Mouse (Mus musculus) urinary bladder, adult 18-20 months (tissue): Measurements from ENCODE around the gene Ctla4.

Experiments
- DNase-seq, 2 experiments: peaks; one replicate each; pipeline ENCODE4 v3.0.0; 2022; ENCODE audit warnings: low spot score in 2 of 2, mixed read lengths in 2 of 2

Gene Ctla4

DNA sequence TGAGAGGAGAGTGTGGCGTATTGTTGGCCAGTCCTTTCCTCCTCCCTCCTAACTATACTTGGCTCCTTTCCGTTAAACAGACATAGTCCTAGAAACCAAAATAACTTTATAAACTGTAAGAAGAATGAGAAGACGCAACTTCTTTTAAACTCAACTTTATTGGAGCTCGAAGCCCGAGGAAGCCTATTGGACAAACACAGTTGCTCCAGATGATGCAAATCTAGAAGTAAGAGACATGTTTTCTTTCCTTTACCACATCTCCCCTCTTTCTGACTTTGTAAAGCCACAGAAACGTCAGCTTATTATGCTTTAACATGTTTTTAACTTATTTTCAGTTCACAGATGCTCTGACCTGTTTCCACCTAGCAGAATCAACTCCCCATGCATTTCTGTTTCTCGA lies at the start of gene Ctla4:
Ctla4 (plus strand) TSS at position 20 of the 400 bp plus-strand sequence.
- no peak for DNase-seq

DNA sequence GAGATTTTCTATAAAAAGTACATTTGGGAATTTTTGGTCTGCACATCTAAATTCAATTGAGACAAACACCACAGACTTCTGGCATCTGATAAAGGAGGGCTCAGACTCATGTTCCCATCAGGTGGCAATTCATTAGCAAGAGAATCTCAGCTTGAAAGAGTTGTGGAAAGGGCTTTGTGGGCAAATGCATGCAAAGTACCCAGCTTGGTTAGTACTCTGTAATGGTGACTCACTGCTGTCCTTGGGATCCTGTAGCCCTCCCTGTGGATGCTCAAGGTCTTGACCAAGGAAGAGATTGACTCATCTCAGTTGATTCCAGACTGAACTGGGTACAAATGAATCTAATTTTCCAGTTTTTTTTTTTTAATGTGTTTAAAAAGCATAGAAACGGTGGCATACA lies 47.6 kb upstream of the Ctla4 start:
- no peak for DNase-seq

DNA sequence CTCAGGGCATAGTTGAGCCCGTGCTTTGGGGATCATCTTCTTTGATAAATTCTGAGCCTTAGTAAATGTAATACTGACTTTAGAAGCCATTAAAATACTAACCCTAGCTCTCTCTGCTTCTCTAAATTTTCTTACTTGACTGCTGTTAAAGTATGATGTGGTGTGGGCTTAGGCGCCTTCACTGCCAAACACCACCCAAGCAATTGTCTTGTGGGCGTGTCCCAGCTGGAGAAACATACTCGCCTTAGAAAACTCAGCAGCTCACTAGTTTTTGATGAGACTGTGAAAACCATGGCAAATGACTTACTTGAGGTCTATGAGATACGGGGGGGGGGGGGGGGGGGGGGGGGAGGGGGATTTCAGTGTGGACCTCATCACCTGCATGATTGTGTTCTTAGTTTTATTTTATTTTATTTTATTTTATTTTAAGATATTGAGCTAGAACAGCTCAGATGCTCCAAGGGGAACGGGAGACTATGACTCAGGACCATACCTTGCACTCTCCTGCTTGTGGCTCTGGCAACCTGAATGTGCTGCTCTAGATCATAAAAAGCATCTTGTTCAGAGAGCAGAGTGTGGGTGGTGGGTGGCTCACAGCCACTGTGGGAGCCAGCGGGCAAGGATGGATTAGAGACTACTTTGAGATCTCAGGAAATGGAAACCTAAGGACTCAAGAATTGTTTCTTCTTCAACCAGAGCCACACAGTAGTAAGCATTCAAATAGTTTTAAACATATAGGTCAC lies 41.3 kb upstream of the Ctla4 start:
- DNase-seq, result no peak

- DNase-seq, result no peak
These were observed 40.1 kb upstream of the Ctla4 start for GRCm38 (mm10) chr1:60846616-60847275.

DNA sequence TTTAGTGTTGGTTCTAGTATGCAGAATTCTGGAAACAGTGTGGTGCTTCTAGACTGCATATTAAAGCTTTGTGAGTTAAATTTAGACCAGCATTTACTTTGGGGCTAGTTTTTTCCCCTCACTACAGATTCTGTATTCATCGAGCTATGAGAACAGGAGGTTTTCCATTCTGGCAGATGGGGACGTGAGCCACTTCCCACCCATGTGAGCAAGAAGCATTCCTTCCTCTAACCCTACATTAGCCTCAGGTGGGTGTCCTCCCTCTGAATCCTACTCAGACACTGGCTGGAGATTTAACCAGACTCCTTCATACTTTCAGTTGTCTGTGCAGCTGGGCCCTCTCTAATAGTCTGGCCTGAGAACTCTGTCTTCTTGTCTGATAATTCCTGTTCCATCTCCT lies 37.7 kb upstream of the Ctla4 start:
- no peak for DNase-seq

DNA sequence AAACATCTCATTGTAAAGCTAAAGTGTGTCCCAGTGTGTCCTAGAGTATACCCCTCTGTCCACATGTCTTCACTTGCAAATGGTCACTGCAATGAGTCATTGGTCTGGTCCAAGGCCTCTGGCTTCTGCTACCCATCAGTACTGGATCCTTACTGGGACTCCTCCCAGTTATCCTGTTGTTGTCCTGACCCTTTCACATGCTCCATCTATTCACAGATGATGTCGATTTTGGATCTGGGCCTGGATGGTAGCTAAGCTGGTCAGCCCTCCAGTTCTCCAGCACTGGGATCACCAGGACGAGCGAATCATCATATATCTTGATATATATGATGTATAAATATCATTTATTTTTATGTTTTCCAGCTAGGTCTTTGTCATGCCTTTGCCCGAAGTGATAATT lies 37.0 kb upstream of the Ctla4 start:
- no peak for DNase-seq

DNA sequence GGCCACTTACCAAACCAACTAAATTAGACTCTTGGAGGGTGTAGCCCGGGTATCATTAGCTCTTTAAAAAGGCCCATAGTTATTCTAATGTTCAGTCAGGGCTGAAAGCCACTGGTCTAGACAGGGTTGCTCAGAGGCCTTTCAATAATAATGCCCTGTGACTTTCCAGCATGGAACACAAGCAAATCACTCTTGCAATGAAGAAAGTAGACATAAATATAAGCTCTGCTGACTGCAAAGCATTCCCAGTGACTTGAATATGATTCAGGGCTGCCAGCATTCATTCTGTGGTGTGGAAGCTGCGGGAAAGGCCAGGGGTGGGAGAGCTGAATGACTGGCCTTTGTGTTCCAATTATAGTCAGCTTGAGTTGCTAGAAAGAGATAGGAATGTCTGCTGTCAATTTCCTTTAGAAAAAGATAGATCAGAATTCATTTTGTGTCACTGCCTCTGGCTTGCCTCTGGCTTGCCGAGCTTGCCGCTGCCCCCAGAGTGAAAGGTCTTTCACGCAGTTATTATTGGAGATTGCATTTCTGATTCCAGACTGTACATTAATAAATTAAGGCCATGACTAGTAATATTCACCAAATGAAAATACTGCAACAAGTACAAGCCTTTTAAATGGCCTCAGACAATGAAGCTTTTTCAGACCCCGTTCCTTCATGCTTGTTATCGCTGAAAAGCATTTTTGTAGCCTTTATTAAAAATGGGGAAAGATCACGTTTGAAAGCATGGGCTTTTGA lies 35.6 kb upstream of the Ctla4 start:
- no peak for DNase-seq

GRCm38 (mm10) chr1:60852075-60852769 lies 34.6 kb upstream of the Ctla4 start:
- no peak for DNase-seq

DNA sequence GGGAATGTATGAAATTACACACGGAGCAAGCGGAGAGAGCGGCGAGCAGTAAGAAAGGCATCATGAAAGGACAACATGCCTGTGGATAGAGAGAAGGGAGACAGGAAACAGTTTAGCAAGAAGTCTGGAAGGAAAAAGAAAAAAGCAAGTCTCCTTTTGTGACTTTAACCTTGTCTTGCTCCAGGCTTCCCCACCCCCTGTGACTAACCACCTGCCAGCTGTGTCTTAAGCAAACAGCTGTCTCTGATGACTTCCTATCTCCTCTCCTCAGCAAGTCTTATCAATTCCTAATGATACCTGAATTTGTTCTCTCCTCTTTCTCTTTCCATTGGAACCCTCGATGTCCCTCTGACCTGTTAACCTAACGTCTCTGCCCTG lies 34.0 kb upstream of the Ctla4 start:
- DNase-seq, result no peak

DNA sequence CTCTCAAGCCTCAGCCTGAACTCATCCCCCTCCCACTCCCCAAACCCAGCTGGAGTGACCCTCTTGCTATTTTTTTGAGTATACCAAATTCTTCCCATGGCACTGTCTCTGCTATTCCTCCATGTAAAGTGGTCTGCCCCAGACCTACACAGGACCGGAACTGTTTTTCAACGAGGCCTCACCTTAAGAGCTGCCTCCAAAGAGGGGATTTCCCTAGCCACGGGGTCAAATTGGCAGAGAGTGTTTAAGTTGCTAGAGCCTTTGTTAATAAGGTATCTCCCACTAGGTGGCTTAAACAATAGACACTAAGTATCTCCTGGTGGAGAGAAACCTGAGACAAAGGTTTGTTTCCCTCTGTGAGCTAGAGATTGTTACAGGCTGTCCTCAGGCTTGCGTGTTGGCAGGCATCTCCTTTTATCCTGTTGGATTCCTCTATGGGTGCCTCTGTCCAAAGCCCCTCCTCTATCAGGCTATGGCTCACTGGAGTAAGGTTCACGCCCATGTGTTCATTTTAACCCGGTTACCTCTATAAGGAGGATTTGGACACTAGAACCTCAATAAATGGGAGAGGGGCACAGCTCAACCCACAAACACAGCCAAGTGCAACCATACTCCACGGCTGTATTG lies 33.4 kb upstream of the Ctla4 start:
- DNase-seq, result no peak

DNA sequence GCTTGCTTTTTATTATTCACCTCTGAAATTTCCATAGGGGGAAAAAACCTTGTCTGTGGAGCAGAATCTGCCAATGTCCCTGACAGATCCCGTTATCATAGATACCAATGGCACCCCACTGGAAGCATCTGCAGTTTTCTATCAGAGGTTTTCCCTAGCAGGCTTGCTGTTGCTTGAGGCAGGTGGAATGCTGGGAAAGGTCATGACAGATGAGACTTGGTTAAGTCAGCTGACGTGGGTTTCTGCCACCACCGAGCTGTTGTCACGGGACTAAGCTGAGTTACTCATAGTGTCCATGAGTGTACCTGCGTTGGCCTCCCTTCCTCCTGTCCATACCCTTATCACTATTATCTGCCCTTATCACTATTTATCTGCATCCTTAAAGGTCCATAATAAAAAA lies 32.8 kb upstream of the Ctla4 start:
- DNase-seq, result no peak

DNA sequence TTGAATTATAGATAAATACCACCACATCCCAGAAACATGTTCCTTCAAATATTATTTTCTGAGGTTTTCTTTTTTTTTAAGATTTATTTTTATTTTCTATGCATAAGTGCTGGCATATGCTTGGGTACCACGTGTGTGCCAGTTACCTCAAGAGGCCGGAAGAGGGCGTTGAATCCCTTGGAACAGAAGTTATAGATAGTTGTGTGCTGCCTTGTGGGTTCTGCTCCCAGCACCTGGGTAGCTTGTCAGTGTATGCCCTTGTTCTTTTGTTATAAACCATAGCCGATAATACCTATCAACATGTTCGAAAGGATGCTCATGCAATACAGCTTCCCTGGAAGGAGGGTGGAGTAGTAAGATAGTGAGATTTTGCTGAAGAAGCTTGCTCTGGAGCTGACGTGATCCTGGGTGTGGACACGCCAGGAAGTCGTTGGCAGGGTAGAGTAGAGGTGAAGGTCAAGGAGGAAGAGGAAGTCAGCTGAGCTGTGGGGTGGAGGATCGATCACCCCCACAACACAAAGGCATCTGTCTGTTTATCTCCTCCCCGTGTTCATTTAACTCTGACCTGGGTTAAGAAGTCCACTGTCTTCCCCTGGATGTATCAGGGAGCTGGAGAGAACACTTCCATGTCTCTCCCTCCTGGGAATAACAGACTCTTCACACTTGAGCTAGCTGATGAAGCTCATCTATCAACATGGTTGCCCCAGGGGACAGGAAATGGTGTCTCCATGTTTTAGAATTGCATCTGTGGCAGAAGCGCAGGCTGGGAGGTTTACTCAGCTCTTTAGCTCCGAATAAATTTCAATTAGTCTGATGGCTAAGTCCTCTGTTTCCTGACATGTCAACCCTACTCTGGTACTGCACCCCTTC lies 29.2 kb upstream of the Ctla4 start:
- DNase-seq, result no peak

DNA sequence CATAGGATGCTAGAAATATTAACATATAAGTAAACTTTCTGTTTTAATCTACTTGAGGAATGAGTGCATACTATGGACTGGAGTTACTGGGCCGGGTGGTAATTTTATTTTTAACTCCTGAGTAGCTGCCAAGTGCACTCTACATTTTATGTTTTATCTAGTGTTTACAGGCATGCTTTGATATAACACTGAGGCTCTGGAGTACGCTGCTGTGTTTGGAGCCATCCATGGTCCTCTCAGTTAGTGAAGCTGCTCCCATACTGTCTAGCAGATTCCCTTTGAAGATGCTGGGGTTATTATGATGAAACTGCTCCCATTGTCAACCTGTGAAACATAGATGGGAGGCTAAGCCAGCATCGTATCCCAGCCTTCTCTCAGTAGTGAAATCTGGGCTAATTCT lies 27.6 kb upstream of the Ctla4 start:
- no peak for DNase-seq

DNA sequence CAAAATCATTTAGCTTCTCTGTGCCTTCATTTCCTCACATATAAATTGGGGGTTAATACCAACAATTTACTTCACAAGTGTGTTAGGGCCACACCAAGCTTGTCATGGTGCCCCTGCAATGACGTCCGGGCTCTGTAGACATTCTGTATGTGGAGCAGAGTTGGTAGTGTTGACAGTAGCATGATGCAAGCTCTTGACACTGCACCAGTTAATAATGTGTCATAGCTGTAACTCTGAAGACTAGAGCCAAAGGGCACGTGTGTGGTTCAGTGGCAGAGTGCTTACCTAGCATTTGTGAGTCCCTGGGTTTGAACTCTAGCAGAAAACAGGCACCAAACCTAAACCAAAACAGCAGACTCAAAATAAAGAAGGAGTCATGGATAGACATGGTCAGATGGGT lies 27.0 kb upstream of the Ctla4 start:
- DNase-seq, result no peak

GRCm38 (mm10) chr1:60860357-60860946 lies 26.3 kb upstream of the Ctla4 start:
- DNase-seq, result no peak

DNA sequence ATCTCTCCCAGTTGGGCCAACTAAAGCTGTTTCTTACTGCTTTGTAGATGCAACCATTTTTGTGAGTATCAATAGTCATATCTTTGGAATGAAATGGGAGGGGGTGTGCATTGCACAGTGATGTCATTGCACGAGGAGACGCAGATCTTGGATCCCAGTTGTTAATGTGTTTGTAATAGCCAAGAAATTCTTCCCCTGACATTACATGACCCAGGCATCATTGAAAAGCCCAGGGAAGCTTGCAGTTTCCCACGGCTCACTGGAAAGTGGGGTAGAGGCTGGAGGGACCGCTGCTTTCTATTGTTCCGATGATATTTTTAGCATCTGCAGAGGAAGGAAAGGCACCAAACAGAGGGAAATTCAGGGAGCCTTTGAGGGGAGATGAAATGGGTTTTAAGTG lies 25.8 kb upstream of the Ctla4 start:
- DNase-seq, result no peak

DNA sequence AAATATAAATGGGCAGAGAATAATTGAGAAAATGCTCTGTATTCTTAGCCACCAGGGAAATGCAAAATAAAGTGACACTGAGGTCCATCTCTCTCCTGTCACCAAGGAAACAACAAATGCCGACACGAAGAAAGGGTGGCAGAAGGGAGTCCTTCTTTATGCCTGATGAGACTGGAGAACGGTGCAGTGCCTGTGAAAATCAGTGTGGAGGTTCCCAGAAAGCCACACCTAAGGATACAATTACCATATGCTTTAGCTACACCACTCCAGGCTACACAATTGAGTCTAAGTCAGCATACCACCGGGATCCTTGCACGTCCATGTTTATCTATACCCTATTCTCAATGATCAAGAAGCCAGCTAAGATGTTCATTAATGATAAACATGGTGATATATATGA lies 25.4 kb upstream of the Ctla4 start:
- no peak for DNase-seq

DNA sequence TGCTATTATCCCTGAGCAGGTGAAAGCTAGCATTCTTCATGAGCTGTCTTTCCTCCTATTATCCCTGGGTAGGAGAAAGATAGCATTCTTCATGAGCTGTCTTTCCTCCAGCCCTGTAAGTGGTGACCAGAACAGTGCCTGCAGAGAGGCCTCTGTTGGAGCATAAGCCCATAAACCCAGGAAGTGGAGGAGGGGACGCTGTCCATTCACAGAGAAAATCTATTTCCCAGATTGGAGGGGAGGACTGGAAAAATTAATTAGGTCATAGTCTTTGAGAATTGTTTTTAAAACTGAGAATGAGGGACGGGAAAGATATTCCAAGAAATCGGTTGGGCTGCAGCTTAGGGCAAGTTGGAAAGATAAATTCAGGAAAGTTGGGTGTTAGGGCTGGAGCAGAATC lies 24.3 kb upstream of the Ctla4 start:
- DNase-seq, result no peak

DNA sequence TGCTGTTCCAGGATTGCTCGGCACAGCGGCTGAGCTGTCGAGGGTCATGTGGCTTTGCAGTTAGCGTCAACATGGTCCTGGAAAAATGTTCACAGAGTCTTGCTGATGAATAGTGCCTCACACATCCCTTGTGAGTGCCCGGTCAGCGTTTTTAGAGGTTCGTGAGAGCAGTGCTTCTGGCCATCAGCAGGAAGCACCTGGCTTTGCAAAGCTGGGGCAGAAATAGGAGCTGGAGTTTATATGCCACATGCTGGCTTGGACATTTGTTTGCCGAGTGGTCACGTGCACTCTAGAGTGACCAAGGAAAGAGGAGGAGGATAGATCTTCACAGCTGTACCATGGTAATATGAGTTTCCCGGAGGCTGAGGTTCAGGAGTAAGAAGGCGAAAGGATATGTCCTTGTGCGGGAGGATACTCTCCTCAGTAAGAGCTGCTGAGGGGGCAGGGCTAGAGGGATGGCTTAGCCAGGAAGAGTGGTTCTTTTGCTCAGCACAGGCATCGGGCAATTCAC lies 23.8 kb upstream of the Ctla4 start:
- DNase-seq, result no peak

DNA sequence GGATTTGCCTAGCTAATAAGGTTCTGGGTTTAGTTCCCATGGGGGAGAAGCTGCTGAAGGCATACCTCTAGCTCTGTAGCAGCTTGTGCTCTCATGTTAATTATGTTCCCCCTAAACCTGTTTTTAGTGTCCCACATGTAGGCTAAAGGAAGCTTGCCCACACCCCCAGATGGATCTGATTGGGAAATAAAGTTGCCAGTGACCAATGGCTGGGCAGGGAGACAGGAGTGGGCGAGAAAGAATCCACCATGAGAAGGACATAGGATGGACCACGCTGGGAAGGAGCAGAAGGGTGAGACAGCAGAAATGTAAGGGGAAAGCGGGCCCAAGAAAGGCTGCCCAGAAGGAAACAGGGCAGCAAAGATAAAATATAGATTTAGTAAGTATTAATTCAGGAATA lies 23.1 kb upstream of the Ctla4 start:
- DNase-seq, result no peak
